Mouse (Mus musculus) MEL (cell line): ENCODE data around the gene Hspa1b. TPM values are rescaled to one million over a fixed set of nuclear protein-coding genes. Genes with fewer than 3 reads are reported as not detected.

Experiments used
- DNase-seq: peaks from one replicate; pipeline ENCODE4 v3.0.0; 2011; ENCODE audit warnings: low read depth, low spot score
- H3K27ac ChIP-seq: 2 replicates; pipeline ENCODE4 v1.5.1; 2012; ENCODE audit warnings: low read depth, mild to moderate bottlenecking, control low read depth, low read length, moderate library complexity; ENCODE audit not compliant: control insufficient read depth
- H3K27me3 ChIP-seq, 2 experiments: fragments of 150-350 bp in 1 of 2; sonication (generic) in 1 of 2; 2 replicates each; pipeline ENCODE4 v1.6.1; 2012; ENCODE audit warnings: low read length in 2 of 2, mild to moderate bottlenecking in 2 of 2, improper control_type of control experiment in 1 of 2, moderate library complexity in 1 of 2; ENCODE audit not compliant: insufficient read depth in 2 of 2, control insufficient read depth in 1 of 2
- H3K36me3 ChIP-seq, 2 experiments: 2 replicates each; pipeline ENCODE4 v1.6.1; 2012 to 2014; ENCODE audit warnings: low read length in 2 of 2, improper control_type of control experiment in 1 of 2, inconsistent platforms in 1 of 2, mild to moderate bottlenecking in 1 of 2; ENCODE audit not compliant: insufficient read depth in 2 of 2, control insufficient read depth in 1 of 2
- H3K4me1 ChIP-seq, 2 experiments: fragments of 150-350 bp in 1 of 2; sonication (generic) in 1 of 2; 2 replicates each; pipeline ENCODE4 v1.6.1; 2012; ENCODE audit warnings: low read length in 2 of 2, improper control_type of control experiment in 1 of 2, mild to moderate bottlenecking in 1 of 2; ENCODE audit not compliant: insufficient read depth in 2 of 2, control insufficient read depth in 1 of 2
- H3K4me3 ChIP-seq, 2 experiments: fragments of 150-350 bp in 1 of 2; sonication (generic) in 1 of 2; 2 replicates each; pipeline ENCODE4 v1.5.1; 2012; ENCODE audit warnings: low read depth in 2 of 2, low read length in 2 of 2, mild to moderate bottlenecking in 2 of 2, moderate library complexity in 2 of 2, control low read depth in 1 of 2, improper control_type of control experiment in 1 of 2; ENCODE audit not compliant: control insufficient read depth in 1 of 2, insufficient read depth in 1 of 2
- H3K79me2 ChIP-seq: 2 replicates; pipeline ENCODE4 v1.6.1; 2012; ENCODE audit warnings: mild to moderate bottlenecking, low read length, moderate library complexity; ENCODE audit not compliant: control insufficient read depth, poor library complexity, insufficient read depth
- H3K9ac ChIP-seq: 2 replicates; pipeline ENCODE4 v1.6.1; 2012; ENCODE audit warnings: low read depth, mild to moderate bottlenecking, control low read depth, low read length, moderate library complexity; ENCODE audit not compliant: control insufficient read depth, poor library complexity, severe bottlenecking
- H3K9me3 ChIP-seq: fragments of 150-350 bp; sonication (generic); replicated peaks from 2 replicates; pipeline ENCODE4 v1.6.1; 2012; ENCODE audit warnings: mild to moderate bottlenecking, low read length, improper control_type of control experiment, moderate library complexity; ENCODE audit not compliant: insufficient read depth
- CHD1 ChIP-seq: IDR thresholded peaks from 2 replicates; pipeline ENCODE4 v1.6.1; 2012; ENCODE audit warnings: low read depth, mild to moderate bottlenecking, inconsistent platforms, low read length, improper control_type of control experiment
- CHD2 ChIP-seq: IDR thresholded peaks from 2 replicates; pipeline ENCODE4 v1.6.1; 2011; ENCODE audit warnings: low read length, improper control_type of control experiment
- CTCF ChIP-seq, 3 experiments: IDR thresholded peaks in 2 of 3; conservative IDR thresholded peaks in 1 of 3; 2 replicates each; pipeline ENCODE4 v1.5.1; 2011 to 2012; ENCODE audit warnings: low read length in 3 of 3, low read depth in 2 of 3, mild to moderate bottlenecking in 2 of 3, improper control_type of control experiment in 1 of 3, inconsistent platforms in 1 of 3, mixed read lengths in 1 of 3, moderate library complexity in 1 of 3; ENCODE audit not compliant: control insufficient read depth in 1 of 3, insufficient read depth in 1 of 3, poor library complexity in 1 of 3, severe bottlenecking in 1 of 3
- EP300 ChIP-seq, 2 experiments: IDR thresholded peaks; 2 replicates each; pipeline ENCODE4 v1.6.1; 2011; ENCODE audit warnings: improper control_type of control experiment in 2 of 2, low read length in 2 of 2, low read depth in 1 of 2, mild to moderate bottlenecking in 1 of 2
- ETS1 ChIP-seq: IDR thresholded peaks from 2 replicates; pipeline ENCODE4 v1.6.1; 2012; ENCODE audit warnings: low read depth, mild to moderate bottlenecking, inconsistent platforms, low read length, improper control_type of control experiment, moderate library complexity
- HCFC1 ChIP-seq: IDR thresholded peaks from 2 replicates; pipeline ENCODE4 v1.6.1; 2012; ENCODE audit warnings: low read depth, mild to moderate bottlenecking, inconsistent platforms, low read length, improper control_type of control experiment, moderate library complexity
- KAT2A ChIP-seq: conservative IDR thresholded peaks from 2 replicates; pipeline ENCODE4 v1.6.1; 2012; ENCODE audit warnings: low read depth, low read length, improper control_type of control experiment, inconsistent platforms
- MAX ChIP-seq: IDR thresholded peaks from 2 replicates; pipeline ENCODE4 v1.6.1; 2011; ENCODE audit warnings: low read length, improper control_type of control experiment
- MYB ChIP-seq: IDR thresholded peaks from 2 replicates; pipeline ENCODE4 v1.6.1; 2011; ENCODE audit warnings: mild to moderate bottlenecking, low read depth, low read length, improper control_type of control experiment
- MYC ChIP-seq: IDR thresholded peaks from 2 replicates; pipeline ENCODE4 v1.6.1; 2011; ENCODE audit warnings: low read depth, mild to moderate bottlenecking, low read length, improper control_type of control experiment, moderate library complexity
- NRF1 ChIP-seq: IDR thresholded peaks from 2 replicates; pipeline ENCODE4 v1.6.1; 2014; ENCODE audit warnings: low read depth, mild to moderate bottlenecking, inconsistent platforms, low read length, improper control_type of control experiment, moderate library complexity; ENCODE audit not compliant: poor library complexity, insufficient read depth, severe bottlenecking
- POLR2A ChIP-seq, 2 experiments: IDR thresholded peaks; 2 replicates each; pipeline ENCODE4 v1.6.1; 2011 to 2012; ENCODE audit warnings: low read length in 2 of 2, mild to moderate bottlenecking in 2 of 2, control low read depth in 1 of 2, improper control_type of control experiment in 1 of 2, low read depth in 1 of 2, moderate library complexity in 1 of 2; ENCODE audit not compliant: control insufficient read depth in 1 of 2, insufficient read depth in 1 of 2, poor library complexity in 1 of 2
- POLR2AphosphoS5 ChIP-seq: IDR thresholded peaks from 2 replicates; pipeline ENCODE4 v1.6.1; 2012; ENCODE audit warnings: low read depth, borderline replicate concordance, mild to moderate bottlenecking, inconsistent platforms, low read length, moderate library complexity, mixed read lengths
- RCOR1 ChIP-seq: IDR thresholded peaks from 2 replicates; pipeline ENCODE4 v1.6.1; 2012; ENCODE audit warnings: low read depth, mild to moderate bottlenecking, inconsistent platforms, low read length, improper control_type of control experiment
- SIN3A ChIP-seq: IDR thresholded peaks from 2 replicates; pipeline ENCODE4 v1.6.1; 2012; ENCODE audit warnings: low read length, improper control_type of control experiment, inconsistent platforms
- SMC3 ChIP-seq: IDR thresholded peaks from 2 replicates; pipeline ENCODE4 v1.6.1; 2011; ENCODE audit warnings: low read depth, low read length, improper control_type of control experiment
- TBP ChIP-seq: IDR thresholded peaks from 2 replicates; pipeline ENCODE4 v1.8.0; 2011; ENCODE audit warnings: low read depth, low read length, improper control_type of control experiment
- UBTF ChIP-seq: IDR thresholded peaks from 2 replicates; pipeline ENCODE4 v1.6.1; 2012; ENCODE audit warnings: low read depth, mild to moderate bottlenecking, inconsistent platforms, low read length, improper control_type of control experiment, moderate library complexity, borderline replicate concordance; ENCODE audit not compliant: insufficient read depth
- USF1 ChIP-seq: IDR thresholded peaks from 2 replicates; pipeline ENCODE4 v1.6.1; 2014; ENCODE audit warnings: low read depth, mild to moderate bottlenecking, inconsistent platforms, low read length, improper control_type of control experiment, moderate library complexity
- ZKSCAN1 ChIP-seq: IDR thresholded peaks from 2 replicates; pipeline ENCODE4 v1.6.1; 2012; ENCODE audit warnings: low read depth, mild to moderate bottlenecking, inconsistent platforms, low read length, improper control_type of control experiment, moderate library complexity
- ZMIZ1 ChIP-seq: IDR thresholded peaks from 2 replicates; pipeline ENCODE4 v1.6.1; 2012; ENCODE audit warnings: low read depth, mild to moderate bottlenecking, inconsistent platforms, low read length, improper control_type of control experiment, moderate library complexity
- ZNF384 ChIP-seq: IDR thresholded peaks from 2 replicates; pipeline ENCODE4 v1.6.1; 2012; ENCODE audit warnings: low read depth, mild to moderate bottlenecking, inconsistent platforms, low read length, improper control_type of control experiment
- polyA plus RNA-seq, 2 experiments: library from polyadenylated mRNA; stranded (reverse) in 1 of 2; unstranded in 1 of 2; fragments of >175 nt in 1 of 2; fragments of >200 nt in 1 of 2; gene quantifications; 2 replicates each; pipeline versions ENCODE4 v1.2.1 to v1.2.4; 2012; ENCODE audit warnings: low replicate concordance in 2 of 2, low read depth in 1 of 2; ENCODE audit not compliant: insufficient read length in 2 of 2, insufficient read depth in 1 of 2, missing spikeins in 1 of 2
- total RNA-seq: library from RNA; depleted of rRNA; stranded (reverse); fragments of 300-350 nt; gene quantifications from 2 replicates; pipeline ENCODE4 v1.2.3, GENCODE M21; 2012

The Hspa1b gene
- total and polyA plus RNA-seq, 3 experiments: 0.04 TPM; not detected in 2

DNA sequence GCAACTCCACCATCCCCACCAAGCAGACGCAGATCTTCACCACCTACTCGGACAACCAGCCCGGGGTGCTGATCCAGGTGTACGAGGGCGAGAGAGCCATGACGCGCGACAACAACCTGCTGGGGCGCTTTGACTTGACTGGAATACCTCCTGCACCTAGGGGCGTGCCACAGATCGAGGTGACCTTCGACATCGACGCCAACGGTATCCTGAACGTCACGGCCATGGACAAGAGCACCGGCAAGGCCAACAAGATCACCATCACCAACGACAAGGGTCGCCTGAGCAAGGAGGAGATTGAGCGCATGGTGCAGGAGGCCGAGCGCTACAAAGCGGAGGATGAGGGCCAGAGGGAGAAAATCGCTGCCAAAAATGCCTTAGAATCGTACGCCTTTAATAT lies 19.2 kb upstream of the Hspa1b start:
- no peaks in the 10 kb centered on the region for H3K27me3 ChIP-seq
- no peak overlapping the region for H3K9ac ChIP-seq
- no peaks in the 10 kb centered on the region for H3K4me1 ChIP-seq
- no peak for TF ChIP-seq MYB
- TF ChIP-seq CTCF (IDR thresholded peaks at IDR 0.05 in 2 of 3, conservative IDR thresholded peaks at IDR 0.05 in 1 of 3; ENCODE audit: control insufficient read depth in 1 of 3, insufficient read depth in 1 of 3, low read depth in 2 of 3, low read length in 3 of 3, poor library complexity in 1 of 3, severe bottlenecking in 1 of 3): no peak
- TF ChIP-seq MYC: no peak
- TF ChIP-seq SMC3: no peak
- TF ChIP-seq ZNF384: no peak
- no peak for TF ChIP-seq MAX
- TF ChIP-seq CHD2: no peak
- no peak for TF ChIP-seq HCFC1
- TF ChIP-seq ETS1: no peak
- no peak for TF ChIP-seq ZKSCAN1
- TF ChIP-seq KAT2A: no peak
- TF ChIP-seq RCOR1: no peak
- no peak for TF ChIP-seq UBTF
- no peak for TF ChIP-seq POLR2AphosphoS5
- TF ChIP-seq USF1: no peak
- H3K9me3 ChIP-seq: no peaks in the 10 kb centered on the region
- H3K27ac ChIP-seq: no peak overlapping the region
- no peak for DNase-seq
- peaks cover 0 to 6% of the 10 kb centered on the region in 2 experiments; a peak in 2 of 4 replicates for H3K36me3 ChIP-seq
- H3K79me2 ChIP-seq: peaks cover 20% of the 10 kb centered on the region
- H3K4me3 ChIP-seq: no peak overlapping the region

DNA sequence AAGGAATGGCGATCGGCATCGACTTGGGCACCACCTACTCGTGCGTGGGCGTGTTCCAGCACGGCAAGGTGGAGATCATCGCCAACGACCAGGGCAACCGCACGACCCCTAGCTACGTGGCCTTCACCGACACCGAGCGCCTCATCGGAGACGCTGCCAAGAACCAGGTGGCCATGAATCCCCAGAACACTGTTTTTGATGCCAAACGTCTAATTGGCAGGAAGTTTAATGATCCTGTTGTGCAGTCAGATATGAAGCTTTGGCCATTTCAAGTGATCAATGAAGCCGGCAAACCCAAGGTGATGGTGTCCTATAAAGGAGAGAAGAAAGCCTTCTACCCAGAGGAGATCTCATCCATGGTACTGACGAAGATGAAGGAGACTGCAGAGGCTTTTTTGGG lies 18.0 kb upstream of the Hspa1b start:
- Histone ChIP-seq H3K79me2 (peaks cover 9% of the 10 kb centered on the region), H3K9ac (no peak overlapping the region), H3K9me3 (no peaks in the 10 kb centered on the region), H3K4me1 (no peaks in the 10 kb centered on the region), H3K4me3 (no peak overlapping the region), H3K27ac (no peak overlapping the region), H3K36me3 (peaks cover 0 to 6% of the 10 kb centered on the region in 2 experiments; a peak in 1 of 4 replicates), H3K27me3 (no peaks in the 10 kb centered on the region)
- DNase-seq: no peak
- no peak for TF ChIP-seq POLR2A (IDR thresholded peaks at IDR 0.05; ENCODE audit: control insufficient read depth in 1 of 2, insufficient read depth in 1 of 2, low read depth in 1 of 2, low read length in 2 of 2, poor library complexity in 1 of 2)
- TF ChIP-seq CHD2: no peak
- no peak for TF ChIP-seq NRF1
- TF ChIP-seq TBP: no peak
- no peak for TF ChIP-seq ZMIZ1
- TF ChIP-seq CHD1: no peak
- TF ChIP-seq SIN3A: no peak
- TF ChIP-seq UBTF: no peak
- TF ChIP-seq EP300 (IDR thresholded peaks at IDR 0.05; ENCODE audit: low read depth in 1 of 2, low read length in 2 of 2): no peak
